Mouse (Mus musculus) heart, embryonic 12.5 days (tissue): ENCODE measurements around the gene Lpar5. TPM values are rescaled to one million over a fixed set of nuclear protein-coding genes. Genes with fewer than 3 reads are reported as not detected.

Experiments used
- ATAC-seq: fragments of 200-750 bp; cut with Nextera tagmentation; 2 replicates; pipeline ENCODE4 v1.8.0; 2017; ENCODE audit warnings: moderate TSS enrichment, moderate library complexity; ENCODE audit not compliant: insufficient number of reproducible peaks, low FRiP score
- H3K27ac ChIP-seq: fragments of 300-500 bp; sonication (generic); 2 replicates; pipeline ENCODE4 v1.5.1; 2016; ENCODE audit warnings: mild to moderate bottlenecking, moderate library complexity; ENCODE audit not compliant: poor library complexity, severe bottlenecking
- H3K27me3 ChIP-seq: fragments of 300-500 bp; sonication (generic); replicated peaks from 2 replicates; pipeline ENCODE4 v1.6.1; 2016; ENCODE audit warnings: mild to moderate bottlenecking, moderate library complexity
- H3K36me3 ChIP-seq: fragments of 300-500 bp; sonication (generic); 2 replicates; pipeline ENCODE4 v1.6.1; 2016; ENCODE audit warnings: mild to moderate bottlenecking, moderate library complexity
- H3K4me1 ChIP-seq: fragments of 300-500 bp; sonication (generic); replicated peaks from 2 replicates; pipeline ENCODE4 v1.6.1; 2016; ENCODE audit warnings: mild to moderate bottlenecking
- H3K4me2 ChIP-seq: fragments of 300-500 bp; sonication (generic); 2 replicates; pipeline ENCODE4 v1.6.1; 2016; ENCODE audit warnings: mild to moderate bottlenecking, moderate library complexity
- H3K4me3 ChIP-seq: fragments of 300-500 bp; sonication (generic); 2 replicates; pipeline ENCODE4 v1.5.1; 2016; ENCODE audit warnings: mild to moderate bottlenecking
- H3K9ac ChIP-seq: fragments of 300-500 bp; sonication (generic); 2 replicates; pipeline ENCODE4 v1.6.1; 2016; ENCODE audit warnings: mild to moderate bottlenecking, moderate library complexity
- H3K9me3 ChIP-seq: fragments of 300-500 bp; sonication (generic); replicated peaks from 2 replicates; pipeline ENCODE4 v1.6.1; 2016; ENCODE audit warnings: mild to moderate bottlenecking, moderate library complexity
- WGBS: fragments of 180-500 bp; shearing (Covaris S2); methylation state at CpG from one replicate; pipeline ENCODE4 v1.1.7; 2016; 5-methylcytosine and 5-hydroxymethylcytosine counted together
- polyA plus RNA-seq: library from polyadenylated mRNA; unstranded; fragments of >200 nt; fragmentation: Nextera tagmentation; extraction: Ambion mirVana; gene quantifications from 2 replicates; pipeline ENCODE4 v1.2.1, GENCODE M21; 2016

Gene Lpar5
- polyA plus RNA-seq, 1 experiment from 2014 or later, result 0.24 TPM

DNA sequence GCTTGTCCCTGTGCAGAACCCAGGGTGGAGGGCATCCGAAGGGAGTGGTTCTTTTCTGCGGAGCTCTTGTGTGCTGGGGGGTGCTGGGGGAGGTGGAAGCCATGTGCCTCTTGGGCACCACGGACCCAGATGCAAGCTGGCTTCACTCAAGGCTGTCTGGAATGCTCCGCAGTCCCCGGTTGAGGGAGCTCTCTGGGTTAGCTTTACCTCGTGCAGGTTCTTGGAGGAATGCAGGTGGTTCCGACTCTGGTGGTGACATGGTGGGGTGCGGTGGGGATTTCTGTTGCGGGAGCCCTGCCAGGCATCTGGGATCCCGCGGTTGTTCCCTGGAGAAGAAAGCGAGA lies 29.6 kb downstream of the Lpar5 start:
- peaks cover 42% of the 10 kb centered on the region for H3K4me1 ChIP-seq
- ATAC-seq, result peak; percentile 8; the same call in 1 of the 2 replicates
- WGBS, result under 1% methylated on average over 12 of the region's 12 CpGs
- peaks cover 38% of the 10 kb centered on the region for H3K36me3 ChIP-seq
- H3K4me3 ChIP-seq, result peak overlapping the region; percentile 89
- no peaks in the 10 kb centered on the region for H3K27me3 ChIP-seq
- H3K9ac ChIP-seq, result peak overlapping the region; percentile 93
- H3K4me2 ChIP-seq, result peak overlapping the region; percentile 94
- H3K27ac ChIP-seq, result peak overlapping the region; percentile 95
- no peaks in the 10 kb centered on the region for H3K9me3 ChIP-seq

DNA sequence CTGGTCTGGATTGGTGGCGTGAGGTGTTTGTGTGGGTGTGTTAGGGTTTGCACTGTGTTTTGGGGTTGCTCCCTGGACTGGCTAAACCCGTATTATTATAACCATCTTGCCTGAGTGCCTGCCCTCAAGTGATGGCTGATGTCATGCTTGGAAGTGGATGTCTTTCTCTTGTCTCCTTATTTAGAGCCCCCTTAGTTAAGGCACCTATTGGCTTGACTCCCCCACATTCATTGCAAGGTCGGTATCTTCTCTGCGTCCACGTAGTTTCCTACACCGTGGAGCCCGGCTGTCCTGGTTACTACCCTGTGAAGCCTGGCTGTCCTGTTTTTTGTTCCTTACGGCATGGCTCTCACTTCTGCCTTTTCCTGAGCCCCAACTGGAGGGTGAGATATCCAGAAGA lies 30.2 kb downstream of the Lpar5 start:
- Histone ChIP-seq H3K9ac (peak overlapping the region; percentile 93), H3K4me2 (peak overlapping the region; percentile 94), H3K27me3 (no peaks in the 10 kb centered on the region), H3K9me3 (no peaks in the 10 kb centered on the region), H3K4me1 (peaks cover 42% of the 10 kb centered on the region), H3K27ac (no peak overlapping the region), H3K36me3 (peaks cover 44% of the 10 kb centered on the region), H3K4me3 (peak overlapping the region; percentile 89)
- 33% methylated on average over 8 of the region's 8 CpGs for WGBS
- no peak for ATAC-seq

DNA sequence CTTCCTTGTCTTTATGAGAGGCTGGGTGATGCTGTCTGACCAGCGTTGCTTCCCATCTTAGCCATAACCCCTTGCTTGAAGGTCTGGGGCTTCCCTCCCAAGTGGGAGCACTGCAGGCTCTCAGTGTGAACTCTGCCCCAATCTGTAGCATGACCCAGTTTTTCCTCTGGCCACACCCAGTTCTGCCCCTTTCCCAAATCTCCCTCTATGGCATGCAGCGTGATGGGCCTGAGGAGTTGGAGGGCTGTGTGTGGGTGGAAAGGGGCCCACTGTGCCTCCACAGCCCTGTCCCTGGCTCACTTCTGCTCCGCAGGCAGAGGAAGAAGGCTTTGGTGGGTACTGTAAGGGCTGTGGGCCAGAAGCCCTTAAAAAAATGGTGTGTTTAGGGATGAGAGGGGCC lies 30.8 kb downstream of the Lpar5 start:
- no peak overlapping the region for H3K27ac ChIP-seq
- H3K27me3 ChIP-seq, result no peaks in the 10 kb centered on the region
- peak overlapping the region; percentile 89 for H3K4me3 ChIP-seq
- ATAC-seq, result no peak
- 40% methylated on average over 3 of the region's 3 CpGs for WGBS
- peak overlapping the region; percentile 94 for H3K4me2 ChIP-seq
- no peaks in the 10 kb centered on the region for H3K9me3 ChIP-seq
- peaks cover 48% of the 10 kb centered on the region for H3K36me3 ChIP-seq
- H3K4me1 ChIP-seq, result peaks cover 42% of the 10 kb centered on the region
- H3K9ac ChIP-seq, result peak overlapping the region; percentile 93

DNA sequence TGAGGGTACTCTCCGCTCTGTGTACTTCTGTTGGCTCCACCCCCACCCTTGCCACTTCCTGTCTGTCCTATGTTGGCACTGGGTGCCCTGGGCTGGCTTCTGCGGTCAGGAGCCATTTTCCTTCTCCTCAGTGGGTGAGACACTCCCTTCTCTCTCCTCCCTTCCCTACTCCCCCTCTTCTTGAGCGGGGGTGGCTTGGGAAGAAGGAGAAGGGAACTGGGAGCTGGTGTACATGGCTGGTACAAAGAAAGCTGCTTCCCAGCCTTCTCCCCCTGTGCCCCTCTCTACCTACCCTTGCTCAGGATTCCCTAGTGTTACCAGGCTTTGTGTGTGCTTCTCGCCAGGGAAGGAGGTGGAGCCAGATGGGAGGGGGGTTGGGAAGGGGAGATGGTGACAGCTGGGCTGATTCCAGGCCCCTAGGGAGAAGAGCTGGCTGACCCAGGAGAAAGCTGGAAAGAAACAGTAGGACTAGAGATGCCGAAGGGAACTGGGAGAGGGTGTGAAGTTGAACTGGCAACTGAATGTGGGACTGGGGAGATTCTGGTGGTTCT lies 31.8 kb downstream of the Lpar5 start:
- peak overlapping the region; percentile 62 for H3K27ac ChIP-seq
- H3K4me2 ChIP-seq, result peak overlapping the region; percentile 94
- H3K9ac ChIP-seq, result peak overlapping the region; percentile 93; the same call in 1 of the 2 replicates
- no peak for ATAC-seq
- peaks cover 56% of the 10 kb centered on the region for H3K36me3 ChIP-seq
- 29% methylated on average over 5 of the region's 5 CpGs for WGBS
- peaks cover 42% of the 10 kb centered on the region for H3K4me1 ChIP-seq
- no peaks in the 10 kb centered on the region for H3K27me3 ChIP-seq
- peak overlapping the region; percentile 25 for H3K4me3 ChIP-seq
- no peaks in the 10 kb centered on the region for H3K9me3 ChIP-seq

DNA sequence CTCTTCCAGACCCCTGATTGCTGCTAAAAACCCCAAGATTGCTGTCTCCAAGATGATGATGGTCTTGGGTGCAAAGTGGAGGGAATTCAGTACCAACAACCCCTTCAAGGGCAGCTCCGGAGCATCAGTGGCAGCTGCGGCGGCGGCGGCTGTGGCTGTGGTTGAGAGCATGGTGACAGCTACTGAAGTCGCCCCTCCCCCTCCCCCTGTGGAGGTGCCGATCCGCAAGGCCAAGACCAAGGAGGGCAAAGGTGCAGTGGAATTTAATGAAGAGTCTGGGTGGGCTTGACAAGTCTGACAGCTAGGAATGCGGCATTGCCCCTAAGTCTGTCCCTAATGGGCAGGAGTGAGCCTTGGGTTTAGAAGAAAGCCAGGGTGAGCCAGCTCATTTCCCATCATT lies 33.7 kb downstream of the Lpar5 start:
- no peak overlapping the region for H3K9ac ChIP-seq
- H3K4me3 ChIP-seq, result no peak overlapping the region
- H3K27me3 ChIP-seq, result no peaks in the 10 kb centered on the region
- 58% methylated on average over 9 of the region's 9 CpGs for whole genome bisulfite sequencing
- no peak for ATAC-seq
- H3K9me3 ChIP-seq, result no peaks in the 10 kb centered on the region
- no peak overlapping the region for H3K4me2 ChIP-seq
- H3K4me1 ChIP-seq, result peaks cover 35% of the 10 kb centered on the region
- H3K27ac ChIP-seq, result no peak overlapping the region
- H3K36me3 ChIP-seq, result peaks cover 76% of the 10 kb centered on the region

DNA sequence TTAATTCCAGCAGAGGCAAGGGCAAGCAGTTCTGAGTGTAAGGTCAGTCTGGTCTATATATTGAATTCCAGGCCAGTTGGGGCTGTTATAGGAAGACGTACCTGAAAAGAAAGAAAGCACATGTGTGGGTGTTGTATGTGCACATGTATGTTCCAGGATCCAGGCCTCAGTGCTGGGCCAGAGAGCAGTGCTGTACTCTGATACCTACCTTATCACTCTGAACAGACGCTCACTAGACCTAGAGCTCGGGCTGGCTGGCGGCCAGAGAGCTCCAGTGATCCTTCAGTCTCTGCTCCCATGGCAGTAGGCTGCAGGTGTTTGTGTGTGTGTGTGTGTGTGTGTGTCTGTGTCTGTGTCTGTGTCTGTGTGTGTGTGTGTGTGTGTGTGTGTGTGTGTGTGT lies 36.5 kb downstream of the Lpar5 start:
- peak; percentile 72; the same call in 1 of the 2 replicates for ATAC-seq
- Histone ChIP-seq H3K27ac (no peak overlapping the region), H3K4me1 (peaks cover 18% of the 10 kb centered on the region), H3K4me2 (no peak overlapping the region), H3K9me3 (0 out of 2 replicates have a peak, but pooled peaks cover 5% of the 10 kb centered on the region), H3K27me3 (no peaks in the 10 kb centered on the region), H3K36me3 (peaks cover 95% of the 10 kb centered on the region), H3K9ac (no peak overlapping the region), H3K4me3 (no peak overlapping the region)
- WGBS, result 51% methylated on average over 4 of the region's 4 CpGs

DNA sequence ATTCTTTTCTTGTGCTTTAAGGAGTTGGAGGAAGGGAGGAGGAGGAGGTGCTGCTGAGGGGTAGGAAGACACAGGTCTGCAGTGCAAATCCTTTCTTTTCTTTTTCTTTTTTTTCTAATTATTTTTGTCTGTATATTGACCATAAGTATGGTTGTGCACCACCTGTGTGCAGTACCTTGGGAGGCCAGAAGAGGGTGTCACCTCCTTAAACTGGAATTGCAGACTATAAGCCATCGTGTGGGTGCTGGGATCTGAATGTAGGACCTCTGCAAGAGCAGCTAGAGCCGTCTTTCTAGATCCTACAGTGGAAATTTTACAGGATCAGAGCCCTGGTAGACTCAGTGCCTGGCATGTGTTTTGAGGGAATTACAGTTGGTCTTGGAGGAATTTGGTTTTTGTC lies 40.0 kb downstream of the Lpar5 start:
- H3K27me3 ChIP-seq, result no peaks in the 10 kb centered on the region
- H3K9ac ChIP-seq, result no peak overlapping the region
- peaks cover 97% of the 10 kb centered on the region for H3K36me3 ChIP-seq
- no peak for ATAC-seq
- 96% methylated on average over 2 of the region's 2 CpGs for WGBS
- H3K9me3 ChIP-seq, result peaks cover 5% of the 10 kb centered on the region; the same call in 1 of the 2 replicates
- H3K4me3 ChIP-seq, result no peak overlapping the region
- no peak overlapping the region for H3K4me2 ChIP-seq
- H3K27ac ChIP-seq, result no peak overlapping the region
- no peaks in the 10 kb centered on the region for H3K4me1 ChIP-seq

DNA sequence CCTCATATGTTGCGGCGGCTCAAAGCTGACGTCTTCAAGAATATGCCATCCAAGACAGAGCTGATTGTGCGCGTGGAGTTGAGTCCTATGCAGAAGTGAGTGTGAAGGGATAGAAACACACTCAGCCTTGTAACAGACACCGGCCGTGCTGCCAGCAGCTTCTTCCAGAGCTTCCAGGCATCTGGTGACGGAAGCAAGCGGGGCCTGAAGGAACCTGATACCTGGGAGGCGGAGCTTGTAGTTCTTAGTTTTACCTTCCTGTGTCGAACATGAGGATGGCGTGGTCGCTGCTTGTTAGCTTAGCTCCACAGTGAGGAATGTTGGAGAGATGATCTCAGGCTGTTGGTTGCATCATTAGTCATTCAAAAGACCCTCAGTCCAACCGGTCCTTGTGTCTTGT lies 41.7 kb downstream of the Lpar5 start:
- Histone ChIP-seq H3K27me3 (no peaks in the 10 kb centered on the region), H3K4me1 (no peaks in the 10 kb centered on the region), H3K4me2 (no peak overlapping the region), H3K9ac (no peak overlapping the region), H3K9me3 (peaks cover 5% of the 10 kb centered on the region; the same call in 1 of the 2 replicates), H3K4me3 (no peak overlapping the region), H3K36me3 (peaks cover 100% of the 10 kb centered on the region), H3K27ac (no peak overlapping the region)
- no peak for ATAC-seq
- WGBS, result 86% methylated on average over 14 of the region's 14 CpGs

DNA sequence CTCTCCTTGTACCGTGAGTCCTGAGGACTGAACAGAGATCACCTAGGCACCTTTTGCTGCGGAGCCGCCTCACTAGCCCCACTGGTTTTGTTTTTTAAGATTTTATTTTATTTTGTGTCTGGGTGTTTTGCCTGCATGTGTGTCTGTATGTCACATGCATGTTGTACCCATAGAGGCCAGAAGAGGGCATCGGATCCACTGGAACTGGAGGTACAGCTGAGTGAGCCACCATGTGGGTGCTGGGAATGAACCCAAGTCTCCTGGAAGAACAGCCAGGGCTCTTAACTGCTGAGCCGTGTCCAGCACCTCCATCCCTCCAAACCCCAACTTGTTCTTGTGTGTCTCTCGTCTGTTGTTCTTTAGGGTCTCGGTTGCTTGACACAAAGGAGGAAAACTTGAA lies 43.2 kb downstream of the Lpar5 start:
- Histone ChIP-seq H3K4me2 (no peak overlapping the region), H3K9ac (no peak overlapping the region), H3K36me3 (peaks cover 96% of the 10 kb centered on the region), H3K27me3 (no peaks in the 10 kb centered on the region), H3K9me3 (peaks cover 5% of the 10 kb centered on the region; the same call in 1 of the 2 replicates), H3K27ac (no peak overlapping the region), H3K4me3 (no peak overlapping the region), H3K4me1 (no peaks in the 10 kb centered on the region)
- ATAC-seq, result no peak
- WGBS, result 91% methylated on average over 7 of the region's 7 CpGs

DNA sequence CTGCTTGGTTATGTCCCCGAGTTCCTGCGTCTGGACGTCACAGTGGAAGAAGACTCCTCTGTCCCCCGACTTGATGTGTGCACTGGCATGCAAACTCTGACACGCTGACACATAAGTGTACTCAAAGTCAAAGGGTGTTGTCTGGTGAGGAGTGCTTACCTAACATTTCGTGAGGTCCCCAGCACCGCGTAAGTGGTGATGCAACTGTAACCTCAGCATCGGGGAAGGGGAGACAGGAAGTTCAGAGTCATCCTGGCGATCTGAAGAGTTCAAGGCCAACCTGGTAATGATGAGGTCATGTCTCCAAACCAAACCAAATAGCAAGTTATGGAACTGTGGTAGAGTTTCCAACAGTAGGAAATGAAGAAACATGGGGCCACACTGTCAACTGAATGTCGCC lies 44.8 kb downstream of the Lpar5 start:
- peaks cover 95% of the 10 kb centered on the region for H3K36me3 ChIP-seq
- no peak overlapping the region for H3K9ac ChIP-seq
- H3K27me3 ChIP-seq, result no peaks in the 10 kb centered on the region
- WGBS, result 91% methylated on average over 11 of the region's 11 CpGs
- H3K27ac ChIP-seq, result no peak overlapping the region
- no peak for ATAC-seq
- no peak overlapping the region for H3K4me2 ChIP-seq
- H3K4me3 ChIP-seq, result no peak overlapping the region
- H3K4me1 ChIP-seq, result no peaks in the 10 kb centered on the region
- no peaks in the 10 kb centered on the region; the same call in 1 of the 2 replicates for H3K9me3 ChIP-seq

DNA sequence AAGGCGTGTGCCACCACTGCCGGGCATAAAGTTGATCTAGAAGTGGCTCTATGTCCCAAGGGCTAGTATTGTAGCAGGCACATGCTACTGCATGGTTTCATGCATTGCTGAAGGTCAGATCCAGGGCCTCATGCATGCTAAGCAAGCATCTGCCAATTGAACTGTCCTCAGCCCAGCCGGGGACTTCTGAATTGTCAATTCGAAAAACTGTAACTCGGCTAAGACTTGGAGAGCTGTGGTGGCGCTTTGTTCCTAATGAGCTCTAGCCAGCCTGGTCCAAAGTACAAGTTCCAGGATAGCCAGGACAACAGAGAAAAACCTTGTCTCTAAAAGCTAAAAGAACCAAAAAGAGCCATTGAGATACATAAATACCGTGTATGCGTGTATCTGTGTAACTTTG lies 51.7 kb downstream of the Lpar5 start:
- Histone ChIP-seq H3K4me1 (no peaks in the 10 kb centered on the region), H3K36me3 (peaks cover 92% of the 10 kb centered on the region), H3K4me2 (no peak overlapping the region), H3K27ac (no peak overlapping the region), H3K4me3 (no peak overlapping the region), H3K9ac (no peak overlapping the region), H3K9me3 (no peaks in the 10 kb centered on the region), H3K27me3 (no peaks in the 10 kb centered on the region)
- no peak for ATAC-seq
- WGBS, result 93% methylated on average over 8 of the region's 8 CpGs

DNA sequence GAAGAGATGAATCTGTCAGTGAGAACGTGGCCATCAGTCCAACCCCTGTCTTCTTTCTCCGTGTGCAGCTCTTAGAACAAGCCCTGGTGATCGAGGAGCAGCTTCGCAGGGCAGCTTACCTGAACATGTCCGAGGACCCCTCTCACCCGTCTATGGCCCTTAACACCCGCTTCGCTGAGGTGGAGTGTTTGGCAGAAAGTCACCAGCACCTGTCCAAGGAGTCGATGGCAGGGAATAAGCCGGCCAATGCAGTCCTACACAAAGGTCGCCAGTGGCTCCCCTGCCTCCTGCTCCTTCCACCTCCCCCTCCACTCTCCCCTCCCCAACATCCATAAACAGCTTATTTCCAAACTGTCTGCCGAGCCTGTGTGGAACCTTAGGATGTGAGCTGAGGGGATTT lies 61.0 kb downstream of the Lpar5 start:
- no peak overlapping the region for H3K9ac ChIP-seq
- no peak for ATAC-seq
- H3K4me2 ChIP-seq, result no peak overlapping the region
- H3K27ac ChIP-seq, result no peak overlapping the region
- H3K9me3 ChIP-seq, result no peaks in the 10 kb centered on the region
- H3K4me3 ChIP-seq, result no peak overlapping the region
- WGBS, result 89% methylated on average over 12 of the region's 12 CpGs
- H3K4me1 ChIP-seq, result peaks cover 6% of the 10 kb centered on the region
- no peaks in the 10 kb centered on the region for H3K27me3 ChIP-seq
- H3K36me3 ChIP-seq, result peaks cover 75% of the 10 kb centered on the region
